Mouse (Mus musculus): Measurements from ENCODE around the gene Zscan2.
"Not testable (repeated sequence)": the region's sequence is repeated elsewhere in the genome, so short reads cannot be mapped to it uniquely, and the experiment has no call there.

Zscan2 gene

DNA sequence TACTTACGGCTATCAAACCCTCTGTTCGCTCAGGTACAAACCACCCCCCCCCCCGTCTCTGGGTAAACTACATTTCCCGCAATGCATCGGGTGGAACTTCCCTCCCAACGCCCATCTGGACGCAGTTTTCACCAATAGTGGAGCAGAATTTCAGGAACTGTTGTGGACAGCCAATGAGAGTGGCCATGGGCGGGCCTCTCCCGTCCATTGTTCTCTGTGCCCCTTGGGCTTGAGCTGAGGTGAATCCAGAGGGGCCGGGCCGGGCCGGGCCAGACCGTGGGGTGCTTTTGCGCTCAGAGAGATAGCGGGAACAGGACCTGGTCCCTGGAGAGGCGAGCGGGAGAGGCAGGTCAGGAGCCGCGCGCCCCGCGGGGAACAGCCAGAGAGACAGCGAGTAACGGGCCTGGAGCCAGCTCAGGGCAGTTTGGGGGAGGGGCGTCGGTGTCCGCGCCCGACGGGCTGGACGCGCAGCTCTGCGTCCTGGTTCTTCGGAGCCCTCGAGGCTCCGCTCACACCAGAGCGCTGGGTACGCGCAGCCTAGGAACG lies at the start of gene Zscan2:
Gene Zscan2, plus strand, starts transcription at position 192 of the 546 bp plus-strand sequence.
- DNase-seq (ENCODE audit: low read depth, low spot score) = peak; percentile 58

DNA sequence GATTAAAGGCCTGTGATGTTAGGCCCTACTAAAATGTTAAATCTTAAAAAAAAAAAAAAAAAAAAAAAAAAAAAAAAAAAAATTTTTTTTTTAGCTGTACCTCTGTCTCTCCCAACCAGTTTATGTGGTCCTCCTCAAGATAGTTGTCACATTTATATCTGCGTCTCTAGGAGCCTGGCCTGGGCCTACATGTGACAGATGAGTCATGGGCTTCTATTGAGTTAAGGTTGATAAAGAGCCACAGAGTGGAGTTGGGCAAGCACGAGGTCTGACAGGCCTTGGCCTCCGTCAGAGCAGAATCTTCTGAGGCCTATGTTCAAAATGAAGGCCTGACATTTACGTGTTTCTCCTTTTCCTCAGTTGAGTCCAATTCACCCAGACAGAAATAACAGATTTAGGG lies 47.3 kb upstream of the Zscan2 start:
- no peak for DNase-seq (ENCODE audit: low read depth, low spot score)

DNA sequence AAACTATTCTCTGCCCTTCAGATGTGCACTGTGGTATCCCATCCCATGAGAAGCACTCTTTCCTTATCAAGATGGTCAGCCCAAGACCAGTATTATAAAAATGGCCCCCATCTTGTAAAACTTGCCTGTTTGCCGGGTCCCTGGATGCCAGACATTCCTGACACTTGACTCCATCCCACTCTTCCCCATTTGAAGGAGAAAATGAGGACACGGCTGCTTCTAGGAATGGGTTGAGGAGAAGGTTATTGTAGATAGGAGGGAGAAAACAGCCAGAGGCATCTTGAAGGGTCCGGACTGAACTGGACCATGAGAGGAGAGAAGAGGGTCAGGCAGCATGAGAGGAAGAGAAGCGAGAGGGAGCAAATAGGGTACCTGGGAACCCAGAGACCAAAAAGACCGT lies 44.1 kb upstream of the Zscan2 start:
- DNase-seq (ENCODE audit: low read depth, low spot score) = no peak

- no peak for DNase-seq (ENCODE audit: low read depth, low spot score)
Observed at GRCm38 (mm10) chr7:80820838-80821237, 39.9 kb upstream of the Zscan2 start.

- DNase-seq (ENCODE audit: low read depth, low spot score) = no peak
Observed at GRCm38 (mm10) chr7:80823267-80823666, 37.5 kb upstream of the Zscan2 start.

DNA sequence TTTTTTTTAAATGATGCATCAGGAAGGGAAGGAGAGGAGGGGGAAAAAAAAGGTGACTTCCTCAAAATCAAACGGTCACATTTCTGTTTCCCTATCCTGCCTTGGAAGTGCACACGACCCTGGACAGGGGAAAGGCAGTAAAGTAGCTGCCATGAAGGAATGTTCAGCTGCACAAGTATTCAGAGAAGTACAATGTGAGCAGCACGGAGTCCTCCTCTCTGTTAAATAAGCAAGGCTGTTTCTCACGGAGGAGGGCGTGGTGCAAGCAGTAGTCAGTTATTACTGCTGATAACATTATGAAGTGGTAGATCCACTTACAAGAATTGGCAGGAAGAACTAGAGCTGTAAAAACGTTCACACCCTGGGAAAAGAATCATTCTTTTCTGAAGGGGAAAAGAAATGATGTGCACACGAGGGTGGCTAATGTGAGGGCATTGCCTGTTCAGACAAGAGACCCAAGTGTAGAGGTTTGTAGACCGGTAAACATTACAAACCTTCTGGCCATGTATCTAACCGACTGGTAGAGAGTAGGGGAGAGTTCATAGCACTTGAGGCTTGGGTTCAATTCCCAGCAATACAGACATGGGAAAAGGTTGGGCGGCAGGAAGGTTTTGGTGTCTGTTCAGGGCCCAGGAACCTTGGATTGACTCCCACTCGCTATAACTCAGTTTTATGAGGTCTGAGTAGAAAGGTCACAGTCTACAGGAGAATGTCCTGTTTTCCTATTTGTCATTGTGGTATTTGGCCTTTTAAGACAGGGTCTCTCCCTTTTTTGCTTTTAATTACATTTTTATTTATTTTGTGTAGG lies 36.6 kb upstream of the Zscan2 start:
- DNase-seq (ENCODE audit: low read depth, low spot score) = no peak

GRCm38 (mm10) chr7:80825843-80826403 lies 34.8 kb upstream of the Zscan2 start, which contains the start of gene Iqgap1:
Iqgap1 (minus strand) TSS chr7:80825974.
- no peak for DNase-seq (ENCODE audit: low read depth, low spot score)

GRCm38 (mm10) chr7:80828146-80828860 lies 32.4 kb upstream of the Zscan2 start:
- no peak for DNase-seq (ENCODE audit: low read depth, low spot score)

DNA sequence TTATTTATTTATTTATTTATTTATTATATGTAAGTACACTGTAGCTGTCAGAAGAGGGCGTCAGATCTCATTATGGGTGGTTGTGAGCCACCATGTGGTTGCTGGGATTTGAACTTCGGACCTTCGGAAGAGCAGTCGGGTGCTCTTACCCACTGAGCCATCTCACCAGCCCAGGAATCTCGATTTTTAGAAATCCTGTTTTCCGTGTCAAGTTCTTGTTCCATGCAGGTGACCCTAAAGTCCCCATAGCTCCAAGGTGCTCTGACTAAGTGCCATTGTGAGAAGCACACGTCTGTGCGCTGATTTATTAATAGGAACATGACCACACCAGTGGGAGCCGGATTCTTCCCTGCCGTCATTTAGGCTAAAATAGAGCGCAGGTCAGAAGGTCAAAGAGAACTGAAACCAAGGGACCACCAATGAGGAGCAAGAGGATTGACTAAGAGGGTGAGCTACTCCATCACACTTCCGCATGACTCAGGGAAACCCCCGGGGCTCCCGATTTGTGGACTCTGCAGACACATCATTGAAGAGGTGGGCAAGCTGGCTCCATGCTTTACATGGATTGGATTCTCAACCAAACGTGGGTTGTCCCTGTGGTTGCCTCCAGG lies 30.4 kb upstream of the Zscan2 start:
- no peak for DNase-seq (ENCODE audit: low read depth, low spot score)

GRCm38 (mm10) chr7:80832191-80832590 lies 28.5 kb upstream of the Zscan2 start:
- DNase-seq (ENCODE audit: low read depth, low spot score) = no peak

DNA sequence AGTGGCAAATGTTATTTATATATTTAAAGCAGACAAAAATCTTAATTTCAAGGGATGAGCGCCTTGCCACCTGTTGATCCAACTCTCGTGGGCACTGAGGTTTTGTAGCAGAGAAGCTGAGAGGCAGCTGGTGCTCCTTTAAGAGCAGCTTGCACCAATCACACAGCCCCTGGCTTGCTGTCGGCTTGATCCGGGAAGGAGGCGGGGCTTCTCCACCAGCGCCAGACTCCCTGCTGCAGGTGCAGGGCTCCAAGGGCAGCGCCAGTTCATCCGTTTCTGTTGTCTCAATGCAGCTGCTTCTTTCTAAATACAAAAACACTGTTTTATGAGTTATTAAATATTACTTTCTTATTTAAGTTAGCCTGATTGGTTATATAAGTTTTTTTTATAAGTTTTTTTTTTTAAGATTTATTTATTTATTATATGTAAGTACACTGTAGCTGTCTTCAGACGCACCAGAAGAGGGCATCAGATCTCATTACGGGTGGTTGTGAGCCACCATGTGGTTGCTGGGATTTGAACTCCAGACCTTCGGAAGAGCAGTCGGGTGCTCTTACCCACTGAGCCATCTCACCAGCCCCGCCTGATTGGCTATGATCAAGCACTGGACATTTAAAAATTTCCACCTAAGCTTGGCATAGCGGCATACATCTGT lies 27.6 kb upstream of the Zscan2 start:
- DNase-seq (ENCODE audit: low read depth, low spot score) = not testable (repeated sequence)

- DNase-seq (ENCODE audit: low read depth, low spot score) = no peak
Observed at GRCm38 (mm10) chr7:80833651-80834532, 26.8 kb upstream of the Zscan2 start.

DNA sequence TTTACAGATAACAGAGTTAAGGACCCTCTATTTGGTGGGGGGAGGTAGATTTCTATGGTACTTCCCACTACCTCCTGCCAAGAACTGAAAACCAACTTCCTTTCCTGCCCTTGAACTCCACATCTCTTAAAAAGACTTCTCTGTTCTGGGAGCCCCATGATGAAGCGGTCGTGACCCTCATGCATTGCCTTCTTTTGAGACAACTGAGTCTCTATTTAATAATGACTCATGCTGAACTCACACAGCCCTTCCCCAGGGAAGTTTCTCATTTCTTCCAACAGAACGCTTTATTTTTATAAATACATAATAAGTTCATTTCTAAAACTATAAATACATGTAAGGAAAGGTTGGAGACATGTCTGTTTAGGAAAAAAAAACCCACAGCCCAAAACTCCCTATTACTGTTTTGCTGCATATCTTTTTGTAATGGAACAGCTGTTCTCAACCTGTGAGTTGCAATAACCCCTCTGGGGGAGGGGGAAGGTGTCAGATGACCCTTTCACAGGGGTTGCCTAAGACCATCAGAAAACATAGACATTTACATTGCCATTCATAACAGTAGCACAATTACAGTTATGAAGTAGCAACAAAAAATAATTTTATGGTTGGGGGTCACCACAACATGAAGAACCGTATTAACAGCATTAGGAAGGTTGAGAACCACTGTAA lies 24.6 kb upstream of the Zscan2 start:
- DNase-seq (ENCODE audit: low read depth, low spot score) = no peak

DNA sequence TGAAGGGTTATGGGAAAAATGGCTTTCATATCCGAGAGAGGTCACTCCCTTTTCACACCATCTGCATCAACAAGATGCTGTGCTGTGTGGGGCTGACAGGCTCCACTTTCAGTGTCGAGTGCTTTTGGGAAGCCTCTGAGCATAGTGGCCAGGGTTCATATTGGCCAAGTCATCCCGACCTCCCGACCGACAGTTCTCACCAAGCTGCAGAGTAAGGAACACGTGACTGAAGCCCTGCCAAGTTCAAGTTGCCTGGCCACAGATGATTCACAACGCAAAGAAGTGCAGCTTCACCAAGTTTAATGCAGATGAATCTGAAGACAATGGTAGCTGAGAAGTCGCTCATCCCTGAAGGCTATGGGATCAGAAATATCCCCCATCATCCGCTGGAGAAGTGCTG lies 23.0 kb upstream of the Zscan2 start:
- DNase-seq (ENCODE audit: low read depth, low spot score) = no peak

- no peak for DNase-seq (ENCODE audit: low read depth, low spot score)
Observed at GRCm38 (mm10) chr7:80838247-80838646, 22.5 kb upstream of the Zscan2 start.

DNA sequence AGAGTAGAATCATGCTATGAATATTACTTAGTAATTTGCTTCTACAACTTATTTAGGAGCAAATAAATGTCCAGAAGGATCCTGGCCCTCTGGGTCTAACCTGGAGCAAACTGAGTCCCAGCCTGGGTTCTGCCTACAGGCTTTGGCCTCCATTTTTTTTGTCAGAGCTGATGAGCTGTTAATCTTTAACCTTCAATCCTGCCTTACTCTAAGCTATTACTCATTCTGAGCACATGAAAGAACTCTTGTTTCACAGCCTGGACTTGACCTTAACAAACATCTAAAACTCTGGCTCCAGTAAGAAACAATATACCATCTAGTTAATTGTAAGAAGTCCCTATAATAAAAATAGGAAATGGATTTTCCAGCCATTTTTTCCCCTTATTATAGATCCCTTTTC lies 21.0 kb upstream of the Zscan2 start:
- no peak for DNase-seq (ENCODE audit: low read depth, low spot score)

DNA sequence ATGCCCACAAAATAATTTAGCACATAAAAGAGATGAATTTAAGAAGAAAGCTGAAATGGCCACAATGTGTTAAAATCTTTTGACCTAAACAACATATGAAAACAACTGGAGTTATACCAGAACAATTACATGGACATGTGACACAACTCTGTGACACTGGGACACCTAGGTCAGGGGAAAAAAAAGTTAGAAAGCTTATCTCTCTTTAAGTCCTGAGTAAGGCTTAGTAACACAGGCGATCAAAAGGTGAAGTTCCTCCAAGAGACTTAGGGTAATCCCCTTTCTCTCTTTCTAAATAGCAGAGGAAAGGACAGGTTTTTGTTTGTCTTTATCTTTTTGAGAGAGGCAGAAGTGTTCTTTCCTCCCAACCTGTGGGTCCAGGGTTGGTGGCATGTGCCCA lies 20.5 kb upstream of the Zscan2 start:
- DNase-seq (ENCODE audit: low read depth, low spot score) = no peak

DNA sequence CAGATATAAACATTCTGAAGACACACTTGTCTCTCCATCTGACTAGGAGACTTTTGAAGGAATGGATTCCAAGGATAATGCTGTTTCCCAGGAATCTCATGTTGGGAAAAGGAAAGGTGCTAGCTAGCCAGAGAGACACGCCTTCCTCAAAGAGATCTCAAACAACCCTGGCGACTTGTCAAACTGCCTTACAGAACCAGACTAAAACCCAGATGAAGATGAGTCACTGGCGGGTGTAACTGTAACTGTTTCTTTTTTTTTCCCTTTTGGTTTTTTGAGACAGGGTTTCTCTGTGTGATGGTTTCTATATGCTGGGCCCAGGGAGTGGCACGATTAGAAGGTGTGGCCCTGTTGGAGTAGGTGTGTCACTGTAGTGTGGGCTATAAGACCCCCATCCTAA lies 19.8 kb upstream of the Zscan2 start:
- no peak for DNase-seq (ENCODE audit: low read depth, low spot score)

DNA sequence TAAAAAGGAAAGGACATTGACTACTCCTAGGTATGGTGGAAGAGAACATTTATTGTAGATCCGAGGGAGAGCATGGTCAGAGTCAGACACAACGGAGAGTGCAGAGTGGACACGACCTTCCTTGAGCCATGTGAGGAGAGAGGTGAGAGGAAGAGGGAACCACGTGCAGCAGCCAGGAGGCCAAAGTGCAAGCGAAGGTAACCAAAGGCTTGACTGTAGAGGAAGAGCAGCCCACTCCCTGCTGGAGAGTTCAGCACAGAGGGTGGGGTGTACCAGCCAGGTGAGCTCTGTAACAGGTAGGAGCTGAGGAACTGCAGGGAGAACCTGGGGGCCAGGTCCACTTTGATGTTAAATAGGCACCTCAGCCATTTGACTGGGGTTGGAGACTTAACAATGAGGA lies 18.6 kb upstream of the Zscan2 start:
- no peak for DNase-seq (ENCODE audit: low read depth, low spot score)

DNA sequence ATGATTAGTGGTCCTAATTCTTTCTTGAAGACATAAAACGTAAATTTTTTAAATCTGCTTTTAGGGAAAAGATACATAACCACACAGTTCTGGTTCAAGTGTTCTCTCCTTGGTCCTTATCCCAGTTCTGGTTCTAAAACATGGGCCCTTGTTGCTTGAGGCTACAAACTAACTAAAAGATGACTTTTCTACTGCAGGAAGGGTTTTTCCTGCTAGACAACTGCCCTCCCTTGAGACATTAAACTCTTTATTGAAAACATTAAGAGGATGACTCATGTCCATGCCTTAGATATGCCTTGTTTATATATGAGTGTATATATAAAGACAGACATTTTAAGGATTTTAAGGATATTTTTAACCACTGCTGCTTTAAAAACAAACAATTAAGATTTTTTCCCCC lies 17.5 kb upstream of the Zscan2 start:
- no peak for DNase-seq (ENCODE audit: low read depth, low spot score)
